Mouse (Mus musculus) right cerebral cortex, postnatal 4 days (tissue): ENCODE results near the gene Amigo3.

ENCODE experiments used
- DNase-seq: peaks from one replicate; pipeline ENCODE4 v3.0.0-alpha.2; 2022

Gene Amigo3

DNA sequence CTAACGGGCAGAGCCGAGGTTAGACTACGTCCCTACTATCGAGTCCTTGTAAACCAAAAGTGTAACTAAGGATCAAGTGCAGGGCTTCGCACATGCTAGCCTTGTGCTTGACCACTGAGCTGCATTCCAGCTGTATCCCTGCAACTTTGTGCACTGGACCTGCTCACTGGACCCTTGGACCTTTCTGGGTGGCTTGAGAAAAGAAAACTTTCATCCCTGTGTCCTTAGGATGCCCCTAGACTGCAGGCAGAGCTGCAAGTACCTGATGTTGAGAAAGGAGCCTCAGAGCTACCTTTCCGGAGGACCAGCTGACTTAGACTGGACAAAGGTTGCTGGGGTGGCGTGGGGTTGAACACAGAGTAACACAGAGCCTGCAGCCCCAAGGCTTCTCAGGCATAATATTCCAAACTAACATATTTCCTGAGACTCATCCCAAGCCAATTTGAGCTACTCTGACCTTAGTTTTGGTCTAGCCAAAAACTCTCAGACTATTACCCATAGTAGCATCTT is 37.7 kb downstream of the Amigo3 start:
- DNase-seq, result no peak

DNA sequence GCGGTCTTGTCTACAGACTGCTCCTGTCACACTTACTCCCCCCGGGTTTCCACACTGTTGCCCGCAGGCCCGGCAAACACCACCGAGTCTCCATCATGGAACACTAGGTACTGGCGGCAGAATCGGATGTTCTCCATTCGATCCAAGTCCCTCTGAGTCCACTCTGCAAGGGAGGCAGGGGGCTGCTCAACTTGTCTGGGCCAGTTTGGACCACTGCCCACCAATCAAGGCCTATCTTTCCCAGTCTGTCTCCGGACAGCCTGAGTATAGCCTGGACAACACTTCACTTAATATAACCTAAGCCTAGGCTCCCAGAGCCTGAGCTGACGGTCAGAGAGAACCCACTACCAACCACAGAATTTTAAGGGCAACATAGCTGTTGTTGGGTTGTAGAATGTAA is 40.6 kb downstream of the Amigo3 start:
- DNase-seq, result no peak

DNA sequence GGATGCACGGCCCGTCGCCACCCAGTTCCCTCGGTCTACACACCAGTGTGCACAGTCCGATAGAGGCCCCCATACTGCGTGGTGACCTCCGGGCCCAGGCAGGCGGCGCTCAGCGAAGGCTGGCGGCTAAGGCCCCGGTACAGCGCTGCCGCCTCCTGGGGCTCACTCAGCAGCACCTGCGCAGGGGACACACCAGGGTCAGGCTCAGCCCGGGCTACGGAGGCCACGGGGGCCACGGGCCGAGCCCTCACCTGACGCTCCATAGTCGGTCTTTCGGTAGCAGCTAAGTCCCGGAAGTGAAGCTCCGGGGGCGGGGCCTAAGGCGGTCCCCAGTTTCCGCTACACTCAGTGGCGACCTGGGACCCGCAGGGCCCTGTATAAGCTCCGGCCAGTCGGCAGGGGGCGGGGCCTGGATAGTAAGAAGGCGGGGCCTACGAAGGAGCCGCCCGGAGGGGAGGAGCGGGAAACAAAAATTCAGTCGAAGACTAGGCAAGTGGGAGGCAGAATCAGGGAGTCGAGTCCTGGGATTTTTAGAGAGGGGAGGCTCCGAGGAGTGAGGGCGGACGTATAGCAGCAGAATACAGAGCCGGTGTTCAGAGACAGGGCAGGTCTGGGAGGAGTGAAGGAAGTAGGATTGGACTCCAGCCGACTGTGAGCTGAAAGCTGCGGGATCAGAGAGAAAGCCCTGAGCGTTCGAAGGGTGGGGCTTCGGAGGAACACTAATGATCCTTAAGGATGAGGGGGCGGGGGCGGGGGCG is 41.4 kb downstream of the Amigo3 start, which contains the start of gene Apeh:
TSS of gene Apeh (minus strand) at position 423 of the 758 bp plus-strand sequence.
- peak; percentile 85 for DNase-seq

DNA sequence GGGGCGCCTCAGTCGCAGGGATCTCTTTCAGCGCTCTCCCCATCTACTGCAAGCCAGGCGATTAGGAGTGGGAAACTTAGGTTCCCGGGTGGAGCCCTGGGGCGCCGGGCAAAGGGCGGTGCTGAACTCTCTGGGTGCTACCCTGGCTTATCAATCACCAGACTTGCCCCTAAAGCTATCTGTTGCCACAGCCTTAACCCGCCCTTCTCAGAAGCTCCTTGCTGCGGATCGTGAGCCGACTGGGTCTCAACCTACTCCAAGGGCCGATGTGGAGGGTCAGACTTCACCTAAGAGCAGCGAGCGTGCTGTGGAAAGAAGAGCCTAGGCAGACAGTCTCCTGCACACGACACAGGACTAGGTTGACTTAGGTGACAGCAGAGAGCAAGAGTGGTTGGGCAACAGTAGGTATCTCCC is 42.0 kb downstream of the Amigo3 start:
- no peak for DNase-seq

DNA sequence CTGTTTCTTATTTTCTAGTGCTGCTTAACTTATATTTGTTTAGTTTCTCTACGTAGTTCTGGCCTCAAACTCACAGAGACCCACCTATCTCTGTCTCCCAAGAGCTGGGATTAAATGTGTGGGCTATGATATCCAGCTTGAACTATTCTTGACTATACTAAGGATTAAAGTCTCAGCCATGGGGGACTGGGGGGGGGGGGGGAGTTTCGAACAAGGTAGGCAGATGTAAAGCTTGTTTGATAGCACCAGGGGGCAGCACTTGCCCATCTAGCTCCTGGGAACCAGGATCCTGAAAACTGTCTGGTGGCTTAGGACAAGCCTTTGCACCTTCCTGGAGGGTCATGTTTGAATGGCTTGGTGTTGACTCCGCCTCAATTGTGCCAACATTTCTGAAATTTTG is 42.6 kb downstream of the Amigo3 start:
- peak; percentile 62 for DNase-seq

DNA sequence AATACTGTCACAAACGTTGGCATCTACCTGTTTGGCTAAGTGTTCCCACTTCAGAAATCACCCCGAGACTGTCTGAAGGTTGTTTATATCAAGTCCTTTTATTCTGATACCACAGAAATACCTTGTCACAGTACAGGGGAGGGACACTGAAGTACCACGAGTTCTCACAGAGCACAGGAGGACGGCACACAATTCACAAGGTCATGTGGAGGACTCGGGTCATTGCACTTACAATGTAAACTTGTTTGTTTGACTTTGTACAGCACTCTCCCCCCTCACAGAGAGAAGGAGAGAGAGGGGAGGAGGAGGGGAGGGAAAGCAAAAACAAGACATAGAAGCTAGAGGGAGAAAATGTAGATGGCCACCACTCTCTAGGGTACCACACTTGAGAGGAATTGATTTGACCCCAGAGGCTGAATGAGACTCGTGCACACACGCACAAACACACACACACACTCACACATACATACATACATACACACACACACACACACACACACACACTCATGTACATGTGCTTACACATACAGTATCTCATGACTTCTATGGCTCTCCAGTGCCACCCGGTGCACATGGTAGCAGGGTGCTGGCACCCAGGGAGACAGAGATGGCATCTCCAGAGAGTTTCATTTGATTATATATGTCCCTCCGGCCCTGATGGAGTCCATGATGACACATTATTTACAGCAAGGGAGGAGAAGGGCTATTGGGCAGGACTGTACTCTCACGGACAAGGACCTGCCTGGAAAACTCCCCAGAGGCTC is 43.2 kb downstream of the Amigo3 start:
- no peak for DNase-seq

DNA sequence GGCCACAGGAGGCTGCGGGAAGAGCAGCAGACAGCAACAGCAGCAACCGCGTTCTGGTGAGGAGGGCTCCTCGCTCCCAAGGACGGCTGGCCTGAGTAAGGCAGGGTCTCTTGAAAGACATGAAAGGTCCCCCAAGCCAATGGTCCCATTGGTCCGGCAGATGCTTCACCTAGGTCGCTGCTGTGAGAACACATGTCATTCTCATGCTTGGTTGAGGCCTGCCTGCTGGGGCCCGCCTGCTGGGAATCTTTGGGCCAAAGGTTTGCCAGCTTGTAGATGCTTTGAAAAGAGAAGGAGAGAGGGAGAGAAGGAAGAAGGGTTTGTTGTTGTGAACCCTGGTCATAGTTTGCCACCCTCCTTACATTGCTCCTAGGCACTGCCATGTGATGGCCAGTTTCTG is 46.7 kb downstream of the Amigo3 start:
- DNase-seq, result no peak

DNA sequence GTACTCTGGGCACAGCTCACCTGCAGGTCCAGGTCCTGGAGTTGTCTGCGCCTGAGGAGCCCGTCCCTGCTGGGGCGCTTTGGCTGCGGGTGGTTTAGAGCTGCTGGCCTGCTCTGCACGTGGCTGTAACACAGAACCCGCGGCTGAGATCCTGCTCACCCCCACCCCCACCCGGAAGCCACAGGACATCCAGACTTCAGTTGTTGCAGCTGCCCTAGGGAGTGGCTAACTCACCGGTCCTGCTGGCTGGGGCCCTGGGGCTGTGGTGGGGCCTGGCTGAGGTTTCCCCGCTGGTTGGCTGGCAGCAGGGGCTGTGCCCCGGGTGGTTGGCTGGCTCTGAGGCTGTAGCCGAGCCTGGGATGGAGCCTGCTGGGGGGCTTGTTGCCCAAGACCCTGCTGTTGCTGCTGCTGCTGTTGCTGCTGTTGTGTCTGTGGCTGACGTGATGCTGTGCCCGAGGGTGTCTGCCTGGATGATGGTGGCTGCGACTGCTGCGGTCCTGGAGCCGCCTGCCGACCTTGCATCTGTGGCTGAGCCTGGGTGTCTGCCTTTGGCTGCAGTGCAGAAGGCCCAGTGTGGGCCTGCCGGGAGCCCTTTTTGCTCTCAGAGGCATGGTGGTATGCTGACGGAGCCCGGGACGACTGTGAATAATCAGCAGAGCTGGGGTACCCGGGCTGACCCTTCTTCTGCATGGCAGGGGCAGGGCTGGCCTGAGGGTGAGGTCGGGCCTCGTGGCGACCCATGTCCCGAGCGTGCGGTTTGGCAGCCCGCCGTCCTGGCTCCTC is 52.0 kb downstream of the Amigo3 start:
- no peak for DNase-seq
